Mouse (Mus musculus) T-helper 1 cell (primary cell): ENCODE results near the gene D130043K22Rik.
"Not testable (repeated sequence)": the region's sequence is repeated elsewhere in the genome, so short reads cannot be mapped to it uniquely, and the experiment has no call there.

ENCODE experiments used
- in situ Hi-C: fragments of 300-600 bp; cut with MboI, MseI; formaldehyde crosslinking; loops from one replicate; pipeline ENCODE4 v1.15.1; 2025; ENCODE audit warnings: high pct_unique_total_duplicates

The D130043K22Rik gene

GRCm38 (mm10) chr13:24831353-24832130, 13.4 kb upstream of the D130043K22Rik start, which contains the start of the genes Acot13 and Tdp2:
Gene Acot13 (minus strand): TSS chr13:24831540.
Gene Tdp2 (plus strand): TSS chr13:24831679.
- in situ Hi-C loops = no loop called here

- in situ Hi-C loops = no loop called here
These were observed 12.7 kb upstream of the D130043K22Rik start for GRCm38 (mm10) chr13:24832131-24832810.

GRCm38 (mm10) chr13:24832811-24833155, 12.2 kb upstream of the D130043K22Rik start:
- in situ Hi-C loops = no loop called here

- in situ Hi-C loops = not testable (repeated sequence)
These were observed 7.2 kb upstream of the D130043K22Rik start for GRCm38 (mm10) chr13:24837765-24838164.

DNA sequence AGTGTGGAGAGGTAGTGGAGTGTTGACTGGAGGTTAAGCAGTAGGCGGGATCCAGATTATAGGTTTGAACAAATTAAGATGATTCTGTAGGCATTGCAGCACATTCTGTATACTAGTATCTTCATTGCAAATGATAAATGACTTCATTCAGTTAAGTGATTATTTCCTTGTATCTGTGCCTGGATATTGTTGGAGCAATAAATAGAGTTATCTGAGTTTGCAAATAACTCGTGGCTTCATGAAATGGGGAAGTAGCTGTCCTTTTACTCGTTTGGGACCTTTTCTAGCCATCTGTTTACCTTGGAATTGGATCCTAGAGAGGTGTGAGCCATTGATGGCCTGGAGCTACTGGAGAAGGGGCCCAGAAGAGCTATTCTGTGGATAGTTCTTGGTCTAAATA, 5.1 kb upstream of the D130043K22Rik start:
- in situ Hi-C loops = no loop called here

DNA sequence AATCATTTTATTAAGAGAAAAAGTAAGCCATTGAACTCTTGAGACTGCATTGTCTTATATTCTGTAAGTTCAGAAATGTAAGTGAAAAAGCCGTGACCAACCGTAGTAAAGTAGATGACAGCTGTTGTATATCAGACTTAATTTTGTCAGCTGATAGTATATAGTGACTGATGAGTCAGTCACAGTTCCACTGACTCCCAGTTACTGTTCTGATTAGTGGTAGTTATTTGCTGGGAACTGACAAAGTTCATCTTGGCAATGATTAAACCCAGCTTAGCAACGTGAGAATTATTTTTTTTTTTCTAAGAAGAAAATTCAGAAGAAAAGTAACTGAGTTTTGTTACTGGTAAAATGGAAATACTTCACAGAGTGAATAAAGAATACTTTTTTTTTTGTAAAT, 3.2 kb upstream of the D130043K22Rik start:
- in situ Hi-C loops = no loop called here

GRCm38 (mm10) chr13:24849318-24849717, 4.4 kb downstream of the D130043K22Rik start:
- in situ Hi-C loops = no loop called here

- in situ Hi-C loops = no loop called here
These were observed 7.1 kb downstream of the D130043K22Rik start for GRCm38 (mm10) chr13:24851989-24852388.

- in situ Hi-C loops = no loop called here
These were observed 7.6 kb downstream of the D130043K22Rik start for GRCm38 (mm10) chr13:24852570-24852969.

DNA sequence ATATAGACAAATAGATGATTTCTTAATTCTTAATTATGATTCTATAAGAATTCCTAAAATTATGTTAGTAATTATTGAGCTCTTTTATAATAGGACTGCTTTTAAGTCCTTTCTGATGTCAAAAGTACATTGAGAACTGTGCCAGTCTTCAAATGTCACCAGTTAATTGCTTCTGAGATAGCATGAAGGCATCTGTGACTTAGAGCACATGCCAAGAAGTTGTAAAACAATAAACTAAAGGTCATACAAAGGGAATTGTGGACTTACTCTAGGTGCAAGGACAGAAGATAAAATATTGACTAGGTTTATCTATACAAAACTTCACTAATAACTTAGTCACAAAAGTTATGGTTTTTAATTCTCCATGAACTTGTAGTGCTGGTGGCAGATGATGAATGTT, 14.2 kb downstream of the D130043K22Rik start:
- in situ Hi-C loops = no loop called here

DNA sequence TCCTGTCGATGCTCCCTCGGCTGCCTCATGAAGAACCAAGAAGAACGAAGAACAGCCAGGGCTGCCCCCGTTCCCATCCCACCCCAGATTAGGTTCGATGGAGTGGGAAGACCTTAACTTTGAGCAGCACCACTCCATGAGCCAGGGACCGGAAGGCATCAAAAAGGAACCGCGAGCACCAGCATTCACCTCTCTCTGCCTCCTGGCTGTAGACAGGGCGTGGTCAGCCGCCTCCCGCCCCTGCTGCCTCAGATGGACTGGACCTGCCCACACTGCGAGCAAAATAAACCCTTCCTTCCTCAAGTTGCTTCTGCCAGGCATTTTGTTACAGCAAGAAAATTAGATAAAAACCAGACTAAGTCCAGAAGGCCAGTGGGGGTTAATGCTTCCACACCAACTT, 16.1 kb downstream of the D130043K22Rik start:
- in situ Hi-C loops = no loop called here

GRCm38 (mm10) chr13:24862021-24862420, 17.1 kb downstream of the D130043K22Rik start:
- in situ Hi-C loops = no loop called here

DNA sequence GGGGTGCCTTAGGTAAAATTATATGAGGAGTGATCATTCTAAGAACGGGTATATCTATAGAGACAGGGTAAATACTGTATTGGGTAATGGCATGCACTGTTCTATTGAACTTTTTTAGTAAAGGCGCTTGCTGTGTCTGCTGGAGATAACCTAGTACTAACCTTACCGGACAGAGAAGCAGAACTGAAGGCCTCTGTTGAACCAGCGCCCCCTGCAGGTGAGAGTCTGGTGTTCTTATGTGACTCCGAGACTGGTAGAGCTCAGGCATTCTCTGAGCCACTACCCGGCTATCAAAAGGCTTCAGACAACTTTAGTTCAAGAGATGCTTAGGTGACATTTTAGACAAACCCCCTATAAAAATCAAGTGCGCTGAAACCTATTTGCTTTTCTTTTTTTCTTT, 17.6 kb downstream of the D130043K22Rik start:
- in situ Hi-C loops = no loop called here

DNA sequence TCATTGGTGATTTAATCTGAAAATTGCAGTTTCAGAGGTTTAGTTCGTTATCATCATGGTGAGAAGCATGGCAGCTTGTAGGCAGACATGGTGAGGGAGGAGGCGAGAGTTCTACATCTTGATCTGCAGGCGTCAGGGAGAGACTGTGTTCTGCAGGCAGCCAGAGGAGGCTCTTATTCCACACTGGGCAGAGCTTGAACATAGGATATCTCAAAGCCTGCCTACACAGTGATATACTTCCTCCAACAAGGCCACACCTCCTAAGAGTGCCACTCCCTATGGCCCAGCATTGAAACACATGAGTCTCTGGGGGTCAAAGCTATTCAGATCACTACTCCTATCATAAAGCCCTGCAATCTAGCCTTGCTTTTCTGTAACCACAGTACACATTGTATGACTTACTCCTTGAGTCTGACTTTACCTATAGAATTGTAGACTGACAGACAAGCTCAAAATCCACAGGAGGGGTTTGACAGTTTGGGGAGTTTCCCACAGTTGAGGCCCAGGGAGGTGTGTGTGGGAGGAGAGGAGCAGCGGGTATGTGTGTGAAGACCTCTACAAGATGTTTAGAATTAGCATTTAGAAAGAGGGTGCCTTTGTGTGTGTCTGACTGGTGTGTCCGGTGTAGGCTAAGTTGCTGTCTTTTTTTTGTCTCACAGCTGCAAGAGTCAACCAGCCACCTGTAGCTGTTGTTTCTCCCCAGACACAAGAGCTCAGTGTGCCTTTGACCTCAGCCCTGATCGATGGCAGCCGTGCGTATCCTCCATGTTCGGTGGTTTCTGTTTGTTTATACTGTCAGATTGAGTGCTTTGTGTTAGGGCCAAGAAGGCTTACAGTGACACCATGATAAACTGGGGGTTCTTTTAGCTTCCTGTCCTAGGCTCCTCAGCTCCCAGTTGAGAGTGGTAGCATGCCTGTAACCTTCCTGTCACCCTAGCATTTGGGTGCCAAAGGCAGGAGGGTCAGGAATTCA, 21.8 kb downstream of the D130043K22Rik start:
- in situ Hi-C loops = no loop called here

- in situ Hi-C loops = no loop called here
These were observed 22.9 kb downstream of the D130043K22Rik start for GRCm38 (mm10) chr13:24867789-24868188.

DNA sequence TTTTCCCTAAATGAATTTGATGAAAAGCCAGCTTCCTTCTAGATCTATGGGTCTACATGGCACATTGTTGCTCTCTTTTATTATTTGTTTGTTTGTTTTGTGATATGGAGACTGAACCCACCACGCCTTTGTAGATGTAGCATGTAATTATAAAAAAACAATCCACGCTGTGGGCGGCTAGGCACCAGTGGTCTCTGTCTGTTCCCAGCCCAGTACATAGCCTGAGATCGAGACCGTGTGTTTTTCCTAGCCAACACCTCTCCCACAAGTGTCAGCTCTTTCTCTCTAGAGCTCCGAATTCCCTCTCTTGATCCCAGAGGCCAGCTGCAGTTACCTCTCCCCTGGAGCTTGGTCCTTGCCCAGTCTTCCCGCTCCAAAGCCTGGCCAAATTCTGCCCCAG, 23.3 kb downstream of the D130043K22Rik start:
- in situ Hi-C loops = no loop called here

GRCm38 (mm10) chr13:24879359-24880040, 34.6 kb downstream of the D130043K22Rik start:
- in situ Hi-C loops = no loop called here

DNA sequence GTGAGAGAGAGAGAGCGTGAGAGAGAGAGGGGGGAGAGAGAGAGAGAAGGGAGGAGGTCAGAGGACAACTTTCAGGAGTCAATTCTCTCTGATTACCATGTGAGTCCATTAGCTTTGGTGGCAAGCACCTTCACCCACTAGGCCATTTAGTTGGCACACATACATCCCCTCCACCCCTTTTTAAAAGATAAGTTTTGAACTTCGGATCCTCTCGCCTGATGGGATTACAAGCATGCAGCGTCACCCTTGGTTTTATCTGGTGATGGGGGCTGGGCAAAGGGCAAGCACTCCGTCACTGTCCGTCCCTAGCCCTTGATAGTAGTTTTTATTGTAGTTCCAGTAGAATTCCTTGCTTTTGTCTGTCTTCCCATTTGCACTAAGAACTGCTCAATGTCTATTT, 35.3 kb downstream of the D130043K22Rik start:
- in situ Hi-C loops = no loop called here

- in situ Hi-C loops = no loop called here
These were observed 35.8 kb downstream of the D130043K22Rik start for GRCm38 (mm10) chr13:24880704-24881103.

GRCm38 (mm10) chr13:24882411-24882810, 37.5 kb downstream of the D130043K22Rik start:
- in situ Hi-C loops = no loop called here

- in situ Hi-C loops = no loop called here
These were observed 44.6 kb downstream of the D130043K22Rik start for GRCm38 (mm10) chr13:24889554-24889953.
